Mouse (Mus musculus) ES-E14 (cell line): ENCODE results near the gene Gap43. TPM values are rescaled to one million over a fixed set of nuclear protein-coding genes. Genes with fewer than 3 reads are reported as not detected.

Source experiments
- DNase-seq: peaks from one replicate; pipeline ENCODE4 v3.0.0-alpha.2; 2013; ENCODE audit warnings: low read depth, low spot score
- H3K27ac ChIP-seq: 2 replicates; pipeline ENCODE4 v1.5.1; 2012; ENCODE audit warnings: low read depth, mild to moderate bottlenecking, low read length, moderate library complexity, mixed read lengths; ENCODE audit not compliant: poor library complexity, insufficient read depth, severe bottlenecking
- H3K36me3 ChIP-seq: 2 replicates; pipeline ENCODE4 v1.6.1; 2012; ENCODE audit warnings: mild to moderate bottlenecking, low read length, moderate library complexity, mixed read lengths; ENCODE audit not compliant: control insufficient read depth, poor library complexity, insufficient read depth, severe bottlenecking
- H3K4me1 ChIP-seq, 2 experiments: fragments of 150-350 bp in 1 of 2; sonication (generic) in 1 of 2; 2 replicates each; pipeline ENCODE4 v1.6.1; 2012; ENCODE audit warnings: low read length in 2 of 2, mild to moderate bottlenecking in 1 of 2, mixed read lengths in 1 of 2; ENCODE audit not compliant: control insufficient read depth in 2 of 2, insufficient read depth in 2 of 2, poor library complexity in 1 of 2
- H3K4me3 ChIP-seq, 2 experiments: fragments of 150-350 bp in 1 of 2; sonication (generic) in 1 of 2; 2 replicates each; pipeline ENCODE4 v1.5.1; 2012; ENCODE audit warnings: low read length in 2 of 2, low read depth in 1 of 2, mild to moderate bottlenecking in 1 of 2, mixed read lengths in 1 of 2; ENCODE audit not compliant: insufficient read depth in 1 of 2, poor library complexity in 1 of 2, severe bottlenecking in 1 of 2
- H3K9ac ChIP-seq: 2 replicates; pipeline ENCODE4 v1.6.1; 2012; ENCODE audit warnings: low read depth, mild to moderate bottlenecking, low read length, mixed read lengths; ENCODE audit not compliant: poor library complexity, insufficient read depth, severe bottlenecking
- H3K9me3 ChIP-seq: fragments of 150-350 bp; sonication (generic); 2 replicates; pipeline ENCODE4 v1.6.1; 2012; ENCODE audit warnings: low read depth, mild to moderate bottlenecking, low read length; ENCODE audit not compliant: control insufficient read depth, insufficient read depth
- CHD2 ChIP-seq: IDR thresholded peaks from 2 replicates; pipeline ENCODE4 v1.6.1; 2014; ENCODE audit warnings: mild to moderate bottlenecking, low read depth, low read length, inconsistent platforms
- ZC3H11A ChIP-seq: IDR thresholded peaks from 2 replicates; pipeline ENCODE4 v1.6.1; 2012; ENCODE audit warnings: low read depth, mild to moderate bottlenecking, inconsistent platforms, low read length, borderline replicate concordance
- in situ Hi-C, 2 experiments: fragments of 600-800 bp; cut with MboI; formaldehyde crosslinking; loops; one replicate each; pipeline ENCODE4 v1.15.1; 2025; ENCODE audit warnings: low sequenced_read_pairs in 2 of 2, inconsistent platforms in 1 of 2; ENCODE audit not compliant: unreplicated experiment in 2 of 2
- total RNA-seq: library from RNA; depleted of rRNA; stranded (reverse); fragments of 300-350 nt; gene quantifications from 2 replicates; pipeline ENCODE4 v1.2.3, GENCODE M21; 2012

Gap43 gene
- total RNA-seq, 1 experiment, result 35.4 TPM

DNA sequence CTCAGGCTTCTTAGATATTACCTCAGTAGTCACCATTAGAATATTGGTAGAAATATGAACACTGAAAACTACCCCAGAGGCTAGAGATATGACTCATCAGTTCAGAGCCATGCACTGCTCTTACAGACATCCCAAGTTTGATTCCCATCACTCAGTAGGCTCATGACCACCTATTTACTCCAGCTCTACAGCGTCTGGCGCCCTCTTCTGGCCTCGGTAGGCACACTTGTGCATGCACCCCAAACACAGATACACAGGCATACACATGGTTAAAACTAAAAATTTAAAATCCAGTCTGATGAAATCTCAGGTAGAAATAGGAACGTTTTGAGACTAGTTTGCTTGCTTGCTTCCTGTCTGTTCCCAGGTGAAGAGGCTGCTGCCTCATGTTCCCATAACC is 109.1 kb downstream of the Gap43 start:
- TF ChIP-seq CHD2 (no peak), ZC3H11A (peak; percentile 27; the same call in 1 of the 2 replicates)
- Histone ChIP-seq H3K27ac (no peak overlapping the region), H3K4me1 (no peaks in the 10 kb centered on the region), H3K9ac (no peak overlapping the region), H3K4me3 (no peak overlapping the region), H3K36me3 (no peaks in the 10 kb centered on the region), H3K9me3 (no peaks in the 10 kb centered on the region)
- in situ Hi-C loops, result no loop called here
- peak; percentile 31 for DNase-seq
